Mouse (Mus musculus) liver, adult 2 months (tissue): ENCODE results near the gene Abr.

ENCODE experiments used
- CTCF ChIP-seq: fragments of 200-500 bp; IDR thresholded peaks from 2 replicates; pipeline ENCODE4 v1.5.1; 2011; ENCODE audit warnings: low read depth, low read length, control low read depth
- POLR2A ChIP-seq: fragments of 200-500 bp; IDR thresholded peaks from 2 replicates; pipeline ENCODE4 v1.6.1; 2011; ENCODE audit warnings: low read length, control low read depth; ENCODE audit not compliant: insufficient read depth; ENCODE audit errors: extremely low read depth

DNA sequence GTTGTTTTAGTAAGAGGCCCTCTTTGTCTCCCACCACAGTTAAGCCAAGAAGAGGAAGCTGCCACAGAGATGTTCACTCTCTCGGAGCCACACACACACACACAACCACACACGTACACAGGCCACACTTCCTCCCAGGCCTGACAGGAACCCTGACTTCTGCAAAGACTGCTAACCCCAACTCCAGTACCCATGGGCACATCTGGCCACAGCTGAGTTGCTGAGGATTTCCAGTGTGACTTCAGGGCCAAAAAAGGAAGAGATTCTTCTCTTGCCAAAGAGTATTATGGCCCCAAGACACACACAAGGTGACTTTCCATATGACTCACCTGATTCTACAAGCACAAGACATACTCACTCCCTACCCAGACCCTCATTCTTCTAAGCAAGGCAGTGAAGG lies 34.1 kb downstream of the Abr start:
- TF ChIP-seq POLR2A (no peak), CTCF (no peak)
